Mouse (Mus musculus): ENCODE data around the gene Vwa3a.

Gene Vwa3a

DNA sequence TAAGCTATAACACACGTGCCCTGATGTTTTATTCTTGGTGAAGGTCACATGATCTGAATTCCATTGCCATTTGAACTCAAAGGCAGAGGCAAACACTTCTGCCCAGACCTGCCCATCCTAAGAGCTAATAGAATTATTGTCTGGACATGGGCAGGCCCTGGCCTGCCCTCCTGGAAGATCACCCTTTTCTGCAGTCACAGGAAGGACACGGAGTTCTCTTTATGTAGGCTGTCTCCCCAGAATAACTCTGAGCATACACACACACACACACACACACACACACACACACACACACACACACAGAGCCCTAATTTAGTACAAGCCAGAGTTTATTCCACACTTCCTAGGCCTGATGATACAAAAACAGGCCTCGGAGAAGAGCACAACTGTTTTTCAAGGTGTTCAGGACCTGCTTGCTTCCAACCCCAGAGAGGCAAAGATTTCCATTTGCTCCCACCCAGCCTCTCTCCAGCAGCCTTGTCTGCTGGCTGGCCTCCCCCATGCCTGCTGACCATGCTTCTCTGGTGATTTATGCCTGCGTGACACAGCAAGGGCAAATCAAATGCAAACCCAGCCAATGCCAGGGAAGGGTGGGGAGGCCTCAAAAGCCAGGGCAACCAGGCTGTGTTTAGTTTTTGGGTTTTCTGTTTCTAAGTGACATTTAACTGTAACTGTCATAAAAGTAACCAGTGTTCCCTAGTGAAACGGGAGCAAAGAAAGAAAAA, 99.5 kb downstream of the Vwa3a start:
- DNase-seq: no peak

GRCm38 (mm10) chr7:120839786-120840185, 100.7 kb downstream of the Vwa3a start:
- DNase-seq: no peak

DNA sequence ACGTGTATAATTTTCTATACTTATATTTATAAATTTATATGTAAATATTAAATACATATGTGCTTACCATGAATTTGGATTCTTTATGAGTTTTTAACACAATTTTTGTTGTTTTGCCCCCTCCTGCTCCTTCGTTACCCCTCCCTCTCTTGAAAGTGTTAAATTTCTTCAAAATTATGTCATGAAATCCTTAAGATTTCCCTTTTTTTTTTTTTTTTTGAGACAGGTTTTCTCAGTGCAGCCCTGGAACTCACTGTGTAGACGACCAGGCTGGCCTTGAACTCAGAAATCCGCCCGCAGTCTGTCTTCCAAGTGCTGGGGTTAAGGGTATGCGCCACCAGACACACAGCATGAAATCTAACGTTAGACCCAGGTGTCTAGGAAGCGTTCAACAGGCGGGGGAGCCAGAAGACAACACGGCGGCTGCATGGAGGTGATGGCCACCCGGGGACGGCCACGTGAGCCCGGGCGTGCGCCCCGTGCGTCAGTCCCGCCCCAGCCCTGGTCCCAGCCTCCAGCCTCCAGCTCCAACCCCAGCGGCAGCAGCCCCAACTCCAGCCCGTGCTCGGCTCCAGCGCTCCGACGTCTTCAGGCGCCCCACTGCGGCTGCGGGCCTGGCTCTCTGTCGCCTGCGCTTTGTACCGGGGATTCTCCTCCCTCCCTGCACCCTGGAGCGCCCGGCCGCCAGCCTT, 103.4 kb downstream of the Vwa3a start, which contains the start of gene Eef2k:
Eef2k (plus strand) TSS at position 487 of the 692 bp plus-strand sequence.
- DNase-seq: peak; percentile 90 to 92

GRCm38 (mm10) chr7:120843037-120843621, 104.0 kb downstream of the Vwa3a start:
- DNase-seq: peak; percentile 86 to 92

DNA sequence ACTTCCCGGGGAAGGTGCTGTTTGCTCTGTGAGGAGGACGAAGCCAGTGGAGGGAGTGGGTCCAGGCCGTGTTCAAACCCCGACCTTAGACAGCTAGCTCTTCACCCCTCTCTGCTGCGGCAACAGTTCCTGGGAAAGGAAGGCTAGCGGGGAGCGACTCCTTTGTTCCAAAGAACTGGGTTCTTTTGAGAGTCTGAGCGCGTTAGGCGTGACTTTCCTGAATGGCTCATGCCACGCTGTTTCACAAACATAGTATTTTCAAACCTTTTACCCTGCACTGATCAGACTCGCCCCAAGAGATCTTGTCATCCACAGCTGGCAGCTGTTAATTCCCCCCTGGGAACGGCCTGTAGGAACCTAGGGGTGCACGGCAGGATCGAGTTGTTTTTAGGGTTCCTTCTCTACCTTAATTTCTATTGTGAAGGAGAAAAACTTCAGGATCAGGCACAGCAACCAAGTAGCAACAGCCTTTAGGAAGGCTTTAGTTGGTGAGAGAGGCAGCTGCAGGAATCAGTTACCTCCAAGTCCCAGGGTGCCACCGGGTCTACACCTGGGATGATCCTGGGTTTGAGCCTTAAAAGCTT, 104.8 kb downstream of the Vwa3a start:
- peak in 1 of 2 experiments; percentile 21 for DNase-seq

DNA sequence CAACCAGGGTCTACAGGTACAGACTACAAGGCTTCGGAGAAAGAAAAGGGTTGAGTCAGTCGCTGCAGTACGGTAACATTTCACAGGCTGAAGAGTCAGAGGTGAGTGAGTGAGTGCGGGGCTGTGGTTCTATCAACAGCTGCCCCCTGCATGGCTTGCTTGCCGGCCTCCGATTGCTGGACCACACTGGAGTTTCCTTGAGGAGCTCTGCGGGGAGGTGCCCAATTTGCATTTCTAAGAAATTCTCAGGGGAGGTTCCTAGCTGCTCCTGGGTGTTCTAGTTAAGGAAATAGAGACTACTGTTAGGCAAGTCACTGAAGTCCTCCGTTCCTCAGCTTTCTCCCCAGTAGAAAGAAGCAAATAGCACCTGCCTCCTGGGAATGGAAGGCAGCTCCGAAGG, 105.6 kb downstream of the Vwa3a start:
- DNase-seq: no peak

- DNase-seq: no peak
Measured at GRCm38 (mm10) chr7:120848831-120849512, 109.9 kb downstream of the Vwa3a start.

DNA sequence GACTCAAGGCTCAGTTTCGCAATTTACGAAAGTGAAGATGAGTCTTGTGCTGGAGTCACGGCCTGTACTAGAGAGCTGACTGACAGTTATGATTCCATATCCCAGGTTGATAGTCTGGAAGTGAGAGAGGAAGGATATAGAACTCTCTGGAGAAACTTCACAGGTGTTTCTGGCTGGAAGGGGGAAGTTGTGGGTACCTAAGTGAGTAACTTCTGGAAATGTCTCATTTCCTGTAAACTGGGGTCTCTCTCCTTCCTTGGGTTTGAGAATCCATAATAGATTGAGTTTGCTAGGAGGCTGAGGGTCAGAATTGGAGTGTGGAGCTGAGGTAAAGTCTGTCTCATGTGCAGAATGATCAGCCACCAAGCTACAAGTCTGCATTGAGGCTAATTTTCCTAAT, 111.0 kb downstream of the Vwa3a start:
- no peak for DNase-seq

All from lung, postnatal 4 days (tissue).